Mouse (Mus musculus): ENCODE results near the gene Mettl3. TPM values are rescaled to one million over a fixed set of nuclear protein-coding genes. Genes with fewer than 3 reads are reported as not detected.

Gene Mettl3
- total RNA-seq (2021) (10 to 100 TPM; 17.8 to 20.4 TPM), polyA plus RNA-seq (2012; rRNA removed) (15.7 and 19.4 TPM in 2 replicates)
- long read RNA-seq, transcript Mettl3-201 (11 exons, 2,025 nt), result major isoform, 5 of 11 reads
- long read RNA-seq, partial matches to known transcripts, result 1 of 11 reads
- long read RNA-seq, other reads (novel, unspliced or antisense), result 5 of 11 reads

DNA sequence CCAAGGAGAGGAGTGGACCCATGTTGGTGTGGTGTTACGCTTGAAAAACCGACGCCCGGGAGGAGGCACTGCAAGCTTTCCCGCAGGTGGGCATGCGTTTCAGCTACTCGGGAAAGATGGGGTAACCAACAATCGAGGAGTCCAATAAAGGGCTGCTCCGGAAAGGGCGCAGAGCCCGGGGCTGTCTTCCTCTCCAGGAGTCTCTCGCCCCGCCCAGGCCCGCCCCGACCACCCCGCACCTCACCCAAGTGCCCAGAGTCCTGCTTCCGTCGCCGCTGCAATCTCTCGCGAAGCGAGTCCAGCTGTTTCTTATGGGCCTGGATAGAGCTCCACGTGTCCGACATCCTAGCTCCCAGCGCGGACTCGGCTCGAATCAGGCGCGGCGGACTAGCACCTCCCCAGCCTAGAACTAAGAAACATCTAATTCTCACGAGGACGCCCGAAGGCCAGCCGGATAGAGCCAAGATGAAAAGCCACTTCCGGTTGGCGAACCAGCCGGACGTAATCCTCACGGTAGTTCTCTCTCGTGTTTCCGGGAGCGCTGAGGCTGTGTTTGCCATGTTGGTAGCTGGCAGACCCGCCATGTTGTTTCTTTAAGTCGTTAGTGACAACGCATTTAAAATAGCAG, at the start of gene Mettl3:
Mettl3 (minus strand) TSS at position 485 of the 628 bp plus-strand sequence.
- no peaks in the 10 kb centered on the region for H3K79me2 ChIP-seq (replicated peaks; ENCODE audit: control insufficient read depth, insufficient read depth, low read length)
- H3K4me3 ChIP-seq, result peak within 1 kb of the TSS; percentile 89
- peak within 1 kb of the TSS; percentile 88 for H3K9ac ChIP-seq (ENCODE audit: low read depth, low read length)
- H3K27me3 ChIP-seq (ENCODE audit: control insufficient read depth, insufficient read depth, low read length), result no peaks in the 10 kb centered on the region
- under 1% methylated on average over 46 of the region's 46 CpGs for WGBS
- intact Hi-C loops (cut with DNase I), result loop anchor here (1.0 to 5.0 kb wide), 4 partner anchors 25 to 420 kb away; partner anchors contain the start of genes Mettl17, Rab2b, Supt16 and Tox4
- peak; percentile 90 to 92 for DNase-seq
- H3K27ac ChIP-seq, result peak within 1 kb of the TSS; percentile 83
- TF ChIP-seq POLR2A (IDR thresholded peaks at IDR 0.05; ENCODE audit: insufficient read depth, low read depth, low read length), result peak; percentile 64
- no peak for TF ChIP-seq CTCF (IDR thresholded peaks at IDR 0.05)
- peak; percentile 73 for TF ChIP-seq EP300 (IDR thresholded peaks at IDR 0.05; ENCODE audit: insufficient read depth, low read depth, low read length)
- H3K4me1 ChIP-seq (ENCODE audit: control insufficient read depth, insufficient read depth, low read length), result peaks cover 2% of the 10 kb centered on the region
- H3K36me3 ChIP-seq (ENCODE audit: control insufficient read depth, insufficient read depth, low read length), result peaks cover 4% of the 10 kb centered on the region; the same call in 1 of the 2 replicates

DNA sequence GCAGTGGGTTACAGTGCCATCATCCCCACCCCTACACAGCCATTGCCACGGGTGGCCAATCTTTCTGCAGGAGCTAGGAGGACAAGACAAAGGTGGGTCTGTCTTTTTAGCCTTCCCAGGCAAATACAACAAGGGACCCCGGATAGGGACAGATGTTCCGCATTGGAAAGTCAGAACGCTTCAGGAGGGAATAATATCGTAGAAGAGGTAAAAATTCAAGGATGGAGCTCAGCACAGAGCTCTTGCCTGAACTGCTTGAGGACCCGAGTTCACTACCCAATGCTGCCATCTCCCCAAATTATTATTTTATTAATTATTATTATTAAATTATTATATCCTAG, 34.6 kb upstream of the Mettl3 start:
- no peak overlapping the region for H3K9ac ChIP-seq (ENCODE audit: low read depth, low read length)
- no peaks in the 10 kb centered on the region for H3K27me3 ChIP-seq (ENCODE audit: control insufficient read depth, insufficient read depth, low read length)
- H3K27ac ChIP-seq, result no peak overlapping the region
- 72% methylated on average over 6 of the region's 6 CpGs for WGBS
- TF ChIP-seq CTCF (IDR thresholded peaks at IDR 0.05), result no peak
- no peak for TF ChIP-seq POLR2A (IDR thresholded peaks at IDR 0.05; ENCODE audit: insufficient read depth, low read depth, low read length)
- H3K4me3 ChIP-seq, result no peak overlapping the region
- no peaks in the 10 kb centered on the region for H3K79me2 ChIP-seq (replicated peaks; ENCODE audit: control insufficient read depth, insufficient read depth, low read length)
- DNase-seq, result no peak
- H3K4me1 ChIP-seq (ENCODE audit: control insufficient read depth, insufficient read depth, low read length), result no peaks in the 10 kb centered on the region
- H3K36me3 ChIP-seq (ENCODE audit: control insufficient read depth, insufficient read depth, low read length), result no peaks in the 10 kb centered on the region
- intact Hi-C loops (cut with DNase I), result loop anchor here (2.0 to 5.0 kb wide), 3 partner anchors 45 to 215 kb away; no protein-coding TSS in a partner anchor

DNA sequence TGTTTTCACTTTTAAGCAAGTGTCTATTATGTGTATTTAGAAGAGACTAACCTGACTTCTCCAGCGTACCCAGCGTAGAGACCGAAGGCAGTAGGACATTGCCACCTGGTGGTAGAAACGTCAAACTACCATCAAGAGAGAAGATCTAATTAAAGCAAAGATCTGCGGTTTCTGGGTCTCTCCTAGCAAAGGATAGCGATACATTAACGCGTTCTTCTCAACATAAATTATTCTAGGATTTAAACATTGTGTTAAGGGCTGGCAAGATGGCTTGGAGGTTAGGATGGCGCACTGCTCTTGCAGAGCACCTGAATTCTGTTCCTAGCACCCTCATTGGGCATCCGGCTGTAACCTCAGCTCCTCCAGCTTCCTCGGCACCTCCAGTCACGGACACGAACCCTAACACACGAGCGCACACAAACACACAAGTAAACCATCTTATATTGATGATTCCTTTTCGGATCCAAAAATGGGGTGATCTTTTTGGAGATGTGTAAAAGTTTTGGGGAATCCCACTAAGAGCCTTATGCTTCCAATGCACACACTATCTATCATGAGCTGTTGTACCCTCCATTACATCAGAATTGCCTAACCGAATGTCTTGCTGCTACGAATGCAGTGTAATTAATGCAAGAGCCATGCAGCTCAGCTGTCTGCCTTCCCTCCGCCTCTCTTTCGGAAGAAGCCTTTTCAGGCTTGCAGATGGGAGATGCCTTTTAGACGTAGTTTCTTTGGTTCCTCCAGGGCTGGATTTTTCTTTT, 34.0 kb upstream of the Mettl3 start:
- Histone ChIP-seq H3K4me1 (ENCODE audit: control insufficient read depth, insufficient read depth, low read length) (no peaks in the 10 kb centered on the region), H3K79me2 (replicated peaks; ENCODE audit: control insufficient read depth, insufficient read depth, low read length) (no peaks in the 10 kb centered on the region), H3K27ac (no peak overlapping the region), H3K9ac (ENCODE audit: low read depth, low read length) (no peak overlapping the region), H3K36me3 (ENCODE audit: control insufficient read depth, insufficient read depth, low read length) (no peaks in the 10 kb centered on the region), H3K27me3 (ENCODE audit: control insufficient read depth, insufficient read depth, low read length) (no peaks in the 10 kb centered on the region), H3K4me3 (no peak overlapping the region)
- 26% methylated on average over 21 of the region's 21 CpGs for WGBS
- intact Hi-C loops (cut with DNase I), result loop anchor here (2.0 to 5.0 kb wide), 3 partner anchors 44 to 214 kb away; no protein-coding TSS in a partner anchor
- peak in 1 of 2 experiments; percentile 26 for DNase-seq
- TF ChIP-seq EP300 (IDR thresholded peaks at IDR 0.05; ENCODE audit: insufficient read depth, low read depth, low read length) (0 out of 2 replicates have a peak, but pooled peaks have one; percentile 50), CTCF (IDR thresholded peaks at IDR 0.05) (peak; percentile 92), POLR2A (IDR thresholded peaks at IDR 0.05; ENCODE audit: insufficient read depth, low read depth, low read length) (no peak)

DNA sequence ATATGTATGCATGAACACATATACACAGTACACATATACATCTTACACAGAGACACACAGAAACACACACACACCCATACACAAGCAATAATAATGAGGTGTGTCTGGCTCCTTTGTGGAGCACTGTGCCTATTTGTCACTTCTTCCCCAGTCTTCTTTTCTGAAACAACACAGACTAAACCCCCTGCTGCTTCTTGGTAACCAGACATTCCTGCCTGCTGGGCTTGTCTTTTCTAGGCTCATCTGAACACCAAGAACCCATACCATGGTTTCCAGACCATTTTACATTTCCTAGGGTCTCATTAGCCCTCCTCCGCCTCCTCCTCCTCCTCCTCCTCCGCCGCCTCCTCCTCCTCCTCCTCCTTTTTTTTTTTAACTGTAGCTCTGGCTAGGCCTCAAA, 27.2 kb upstream of the Mettl3 start:
- no peak overlapping the region for H3K27ac ChIP-seq
- 86% methylated on average over 3 of the region's 3 CpGs for WGBS
- no peak overlapping the region for H3K4me3 ChIP-seq
- TF ChIP-seq POLR2A (IDR thresholded peaks at IDR 0.05; ENCODE audit: insufficient read depth, low read depth, low read length), result no peak
- TF ChIP-seq EP300 (IDR thresholded peaks at IDR 0.05; ENCODE audit: insufficient read depth, low read depth, low read length), result no peak
- no peak for TF ChIP-seq CTCF (IDR thresholded peaks at IDR 0.05)
- peaks cover 5% of the 10 kb centered on the region for H3K27me3 ChIP-seq (ENCODE audit: control insufficient read depth, insufficient read depth, low read length)
- intact Hi-C loops (cut with DNase I), result no loop called here
- H3K79me2 ChIP-seq (replicated peaks; ENCODE audit: control insufficient read depth, insufficient read depth, low read length), result no peaks in the 10 kb centered on the region
- no peaks in the 10 kb centered on the region for H3K36me3 ChIP-seq (ENCODE audit: control insufficient read depth, insufficient read depth, low read length)
- H3K9ac ChIP-seq (ENCODE audit: low read depth, low read length), result no peak overlapping the region
- DNase-seq, result no peak
- no peaks in the 10 kb centered on the region for H3K4me1 ChIP-seq (ENCODE audit: control insufficient read depth, insufficient read depth, low read length)

DNA sequence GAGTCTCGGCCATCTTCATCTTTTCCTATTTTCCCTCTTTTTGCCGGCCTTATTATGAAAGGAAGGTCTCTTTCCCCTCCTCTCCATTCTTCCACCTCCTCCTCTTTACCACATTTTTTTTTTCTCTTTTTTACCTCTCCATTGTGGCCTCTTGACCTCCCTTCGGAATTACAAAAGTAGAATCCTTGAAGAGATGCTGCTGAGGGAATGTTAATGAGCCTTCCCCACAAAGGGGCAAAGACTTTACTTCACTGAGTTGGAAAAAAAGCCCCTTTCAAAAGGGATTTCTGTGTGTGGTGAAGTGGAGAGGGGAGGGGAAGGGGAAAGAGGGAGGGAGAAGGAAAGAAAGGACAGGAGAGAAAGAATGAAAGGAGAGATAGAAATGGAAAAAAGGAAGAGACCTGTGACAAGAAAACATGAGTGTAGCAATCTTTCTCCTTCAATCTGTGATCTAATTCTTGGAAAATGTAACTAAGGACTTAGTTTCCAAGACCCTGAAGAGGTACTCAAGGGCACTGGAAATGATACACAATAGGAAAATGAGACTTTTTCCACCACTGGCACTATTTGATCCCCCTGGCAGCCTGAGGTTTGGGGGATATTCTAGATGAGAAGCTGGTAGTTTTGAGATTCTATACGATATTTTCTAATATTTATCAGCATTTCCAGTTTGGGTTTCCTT, 26.3 kb upstream of the Mettl3 start:
- H3K4me3 ChIP-seq, result no peak overlapping the region
- WGBS, result 38% methylated on average over 4 of the region's 4 CpGs

More for the DNA sequence above, 26.3 kb upstream of the Mettl3 start:
- H3K4me1 ChIP-seq (ENCODE audit: control insufficient read depth, insufficient read depth, low read length), result no peaks in the 10 kb centered on the region
- DNase-seq, result no peak
- no peaks in the 10 kb centered on the region for H3K79me2 ChIP-seq (replicated peaks; ENCODE audit: control insufficient read depth, insufficient read depth, low read length)
- H3K9ac ChIP-seq (ENCODE audit: low read depth, low read length), result no peak overlapping the region
- intact Hi-C loops (cut with DNase I), result no loop called here
- H3K36me3 ChIP-seq (ENCODE audit: control insufficient read depth, insufficient read depth, low read length), result no peaks in the 10 kb centered on the region
- no peak overlapping the region for H3K27ac ChIP-seq
- TF ChIP-seq EP300 (IDR thresholded peaks at IDR 0.05; ENCODE audit: insufficient read depth, low read depth, low read length) (no peak), CTCF (IDR thresholded peaks at IDR 0.05) (no peak), POLR2A (IDR thresholded peaks at IDR 0.05; ENCODE audit: insufficient read depth, low read depth, low read length) (no peak)
- peaks cover 5% of the 10 kb centered on the region for H3K27me3 ChIP-seq (ENCODE audit: control insufficient read depth, insufficient read depth, low read length)

Data from heart, adult 2 months (tissue).